Mouse (Mus musculus) intestine, embryonic 16.5 days (tissue): ENCODE measurements around the gene Tceal1. TPM values are rescaled to one million over a fixed set of nuclear protein-coding genes. Genes with fewer than 3 reads are reported as not detected.
"Not testable (repeated sequence)": the region's sequence is repeated elsewhere in the genome, so short reads cannot be mapped to it uniquely, and the experiment has no call there.

Experiments used
- ATAC-seq: fragments of 200-750 bp; cut with Nextera tagmentation; 2 replicates; pipeline ENCODE4 v1.8.0; 2017; ENCODE audit warnings: moderate TSS enrichment, moderate library complexity
- H3K27ac ChIP-seq: fragments of 300-500 bp; sonication (generic); 2 replicates; pipeline ENCODE4 v1.5.1; 2014; ENCODE audit warnings: mild to moderate bottlenecking, low read length
- H3K27me3 ChIP-seq: fragments of 300-500 bp; sonication (generic); replicated peaks from 2 replicates; pipeline ENCODE4 v1.6.1; 2014; ENCODE audit warnings: low read length, control low read depth, mixed read lengths; ENCODE audit not compliant: control insufficient read depth, insufficient read depth
- H3K36me3 ChIP-seq: fragments of 300-500 bp; sonication (generic); 2 replicates; pipeline ENCODE4 v1.6.1; 2014; ENCODE audit warnings: low read length, control low read depth; ENCODE audit not compliant: control insufficient read depth, insufficient read depth
- H3K4me1 ChIP-seq: fragments of 300-500 bp; sonication (generic); 2 replicates; pipeline ENCODE4 v1.6.1; 2014; ENCODE audit warnings: low read length, control low read depth, mixed read lengths; ENCODE audit not compliant: control insufficient read depth, insufficient read depth
- H3K4me2 ChIP-seq: fragments of 300-500 bp; sonication (generic); 2 replicates; pipeline ENCODE4 v1.6.1; 2014; ENCODE audit warnings: low read depth, low read length, control low read depth
- H3K4me3 ChIP-seq: fragments of 300-500 bp; sonication (generic); 2 replicates; pipeline ENCODE4 v1.5.1; 2014; ENCODE audit warnings: mild to moderate bottlenecking, low read length
- H3K9ac ChIP-seq: fragments of 300-500 bp; sonication (generic); 2 replicates; pipeline ENCODE4 v1.6.1; 2014; ENCODE audit warnings: low read depth, low read length
- H3K9me3 ChIP-seq: fragments of 300-500 bp; sonication (generic); 2 replicates; pipeline ENCODE4 v1.6.1; 2016; ENCODE audit warnings: low read length, control low read depth; ENCODE audit not compliant: control insufficient read depth
- WGBS: fragments of 180-500 bp; shearing (Covaris S2); extraction: QIAGEN DNeasy Blood & Tissue Kit; methylation state at CpG from one replicate; pipeline ENCODE4 v1.1.7; 2014; 5-methylcytosine and 5-hydroxymethylcytosine counted together
- polyA plus RNA-seq: library from polyadenylated mRNA; unstranded; fragments of >200 nt; fragmentation: Nextera tagmentation; extraction: Ambion mirVana; gene quantifications from 2 replicates; pipeline ENCODE4 v1.2.1, GENCODE M21; 2015

Tceal1 gene
- polyA plus RNA-seq, 1 experiment from 2014 or later, result 6.5 TPM

DNA sequence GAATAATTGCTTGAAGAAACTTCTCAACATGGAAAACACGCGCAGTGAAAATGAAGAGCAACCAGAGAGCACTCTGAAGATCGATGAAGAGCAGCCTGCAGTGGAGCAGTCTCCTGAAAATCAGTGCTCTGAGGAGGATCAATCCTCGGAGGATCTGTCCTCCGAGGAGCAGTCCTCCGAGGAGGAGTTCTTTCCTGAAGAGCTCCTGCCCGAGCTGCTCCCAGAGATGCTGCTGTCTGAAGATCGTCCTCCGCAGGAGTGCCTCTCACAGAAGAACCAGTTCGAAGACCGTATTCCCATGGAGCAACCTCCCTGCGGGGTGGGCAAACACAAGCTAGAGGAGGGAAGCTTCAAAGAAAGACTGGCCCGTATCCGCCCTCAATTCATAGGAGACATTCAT lies 1.0 kb downstream of the Tceal1 start:
- H3K4me1 ChIP-seq, result no peaks in the 10 kb centered on the region
- peak overlapping the region; percentile 72 for H3K9ac ChIP-seq
- ATAC-seq, result peak; percentile 43; the same call in 1 of the 2 replicates
- 33% methylated on average over 14 of the region's 14 CpGs for WGBS
- peak overlapping the region; percentile 56 for H3K4me3 ChIP-seq
- no peaks in the 10 kb centered on the region for H3K27me3 ChIP-seq
- H3K9me3 ChIP-seq, result no peaks in the 10 kb centered on the region
- H3K36me3 ChIP-seq, result no peaks in the 10 kb centered on the region
- peak overlapping the region; percentile 65 for H3K27ac ChIP-seq
- H3K4me2 ChIP-seq, result peak overlapping the region; percentile 59

DNA sequence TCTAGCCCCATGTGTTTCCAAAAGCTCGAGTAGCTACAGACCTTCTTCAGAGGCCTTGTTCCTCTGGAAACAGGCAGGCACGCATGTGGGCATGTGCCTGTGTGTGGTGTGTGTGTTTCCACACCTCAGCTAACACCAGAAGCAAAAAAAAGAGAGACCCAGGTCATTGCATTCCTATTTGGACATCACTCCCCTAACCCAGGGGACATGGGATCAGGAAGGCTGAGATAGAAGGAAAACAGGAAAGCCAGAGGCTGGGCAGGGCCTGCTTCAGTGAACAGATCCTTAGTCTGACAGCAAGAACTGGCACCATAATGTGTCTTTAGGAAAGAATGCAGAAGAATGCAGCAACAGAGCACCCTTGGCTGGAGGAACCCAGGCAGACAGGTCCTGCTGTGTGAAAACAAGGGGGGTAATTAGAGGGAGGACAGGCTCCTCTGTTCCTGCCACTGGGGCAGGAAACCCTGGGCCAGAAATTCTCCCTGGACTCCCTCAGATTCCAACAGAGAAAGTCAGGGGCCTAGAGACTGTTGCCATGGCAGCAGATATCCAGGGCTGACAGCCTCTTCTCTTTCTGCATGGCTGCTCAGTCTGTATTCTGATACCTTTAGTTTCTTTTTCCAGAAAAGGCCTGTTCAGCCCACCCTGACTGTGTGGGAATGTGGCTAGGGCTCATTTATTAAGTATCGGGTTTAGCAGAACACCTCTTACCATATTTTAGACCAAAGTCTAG lies 7.1 kb downstream of the Tceal1 start:
- H3K4me3 ChIP-seq, H3K9ac ChIP-seq, H3K4me1 ChIP-seq, ATAC-seq, H3K27me3 ChIP-seq, H3K4me2 ChIP-seq, H3K9me3 ChIP-seq, H3K27ac ChIP-seq, H3K36me3 ChIP-seq: not testable (repeated sequence)
- WGBS, result 40% methylated on average over 3 of the region's 3 CpGs

DNA sequence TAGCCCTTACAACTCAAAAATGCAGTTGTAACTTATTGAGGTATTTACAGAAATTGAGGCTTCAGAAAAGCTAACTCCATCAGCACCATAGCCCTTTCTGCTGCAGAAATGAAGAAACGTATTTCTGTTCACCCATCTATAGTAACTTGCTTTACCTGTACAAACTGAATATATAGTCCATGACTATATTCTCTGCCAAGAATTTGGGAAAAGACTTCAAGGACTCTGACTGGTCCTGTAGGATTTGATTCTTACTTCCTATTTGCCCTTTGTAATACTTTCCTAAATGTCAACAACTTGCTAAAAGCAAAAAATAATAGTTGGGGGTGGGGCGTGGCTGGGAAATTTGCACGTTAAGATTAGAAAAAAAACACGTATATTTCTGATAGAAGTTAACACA lies 24.2 kb downstream of the Tceal1 start:
- Histone ChIP-seq H3K9me3 (no peaks in the 10 kb centered on the region), H3K4me1 (no peaks in the 10 kb centered on the region), H3K36me3 (no peaks in the 10 kb centered on the region), H3K4me3 (no peak overlapping the region), H3K27ac (no peak overlapping the region), H3K9ac (no peak overlapping the region), H3K4me2 (no peak overlapping the region), H3K27me3 (no peaks in the 10 kb centered on the region)
- no peak for ATAC-seq
- 80% methylated on average over 4 of the region's 4 CpGs for WGBS

DNA sequence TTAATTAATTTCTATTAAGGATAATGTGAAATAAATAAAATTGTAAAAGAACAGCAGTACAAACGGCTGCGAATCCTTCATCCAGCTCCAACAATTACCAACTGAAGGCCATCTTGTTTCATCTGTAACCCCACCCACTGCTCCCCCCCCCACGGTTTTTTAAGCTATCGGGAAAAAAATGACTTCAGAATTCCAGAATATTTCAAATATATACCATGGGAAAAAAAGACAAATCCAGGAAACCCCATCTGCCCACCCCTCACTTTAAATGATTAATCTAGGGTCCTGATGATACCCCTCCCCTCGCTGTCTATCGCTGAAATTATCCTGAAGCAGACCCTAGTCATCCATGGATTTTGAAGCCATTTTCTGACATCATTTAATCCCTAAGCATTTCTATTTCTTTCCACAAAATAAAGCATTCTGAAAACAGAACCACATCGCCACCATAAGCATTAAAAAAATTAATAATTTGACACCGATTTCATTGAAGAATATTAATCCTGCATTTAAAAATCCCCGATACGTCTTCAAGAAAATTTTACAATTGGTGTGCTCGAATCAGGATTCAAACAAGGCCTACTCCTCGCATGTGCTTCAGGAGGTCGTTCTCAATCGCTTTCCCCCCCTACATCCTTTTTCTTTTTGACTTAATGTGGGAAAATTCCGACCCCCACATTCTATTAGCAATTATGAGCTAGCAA lies 32.5 kb downstream of the Tceal1 start:
- peak overlapping the region; percentile 53 for H3K4me3 ChIP-seq
- H3K4me2 ChIP-seq, result no peak overlapping the region
- 23% methylated on average over 15 of the region's 15 CpGs for WGBS
- no peak overlapping the region; the same call in 1 of the 2 replicates for H3K27ac ChIP-seq
- H3K4me1 ChIP-seq, result peaks cover 3% of the 10 kb centered on the region; the same call in 1 of the 2 replicates
- H3K9me3 ChIP-seq, result no peaks in the 10 kb centered on the region
- no peaks in the 10 kb centered on the region for H3K36me3 ChIP-seq
- peak overlapping the region; percentile 64 for H3K9ac ChIP-seq
- no peaks in the 10 kb centered on the region for H3K27me3 ChIP-seq
- ATAC-seq, result no peak

DNA sequence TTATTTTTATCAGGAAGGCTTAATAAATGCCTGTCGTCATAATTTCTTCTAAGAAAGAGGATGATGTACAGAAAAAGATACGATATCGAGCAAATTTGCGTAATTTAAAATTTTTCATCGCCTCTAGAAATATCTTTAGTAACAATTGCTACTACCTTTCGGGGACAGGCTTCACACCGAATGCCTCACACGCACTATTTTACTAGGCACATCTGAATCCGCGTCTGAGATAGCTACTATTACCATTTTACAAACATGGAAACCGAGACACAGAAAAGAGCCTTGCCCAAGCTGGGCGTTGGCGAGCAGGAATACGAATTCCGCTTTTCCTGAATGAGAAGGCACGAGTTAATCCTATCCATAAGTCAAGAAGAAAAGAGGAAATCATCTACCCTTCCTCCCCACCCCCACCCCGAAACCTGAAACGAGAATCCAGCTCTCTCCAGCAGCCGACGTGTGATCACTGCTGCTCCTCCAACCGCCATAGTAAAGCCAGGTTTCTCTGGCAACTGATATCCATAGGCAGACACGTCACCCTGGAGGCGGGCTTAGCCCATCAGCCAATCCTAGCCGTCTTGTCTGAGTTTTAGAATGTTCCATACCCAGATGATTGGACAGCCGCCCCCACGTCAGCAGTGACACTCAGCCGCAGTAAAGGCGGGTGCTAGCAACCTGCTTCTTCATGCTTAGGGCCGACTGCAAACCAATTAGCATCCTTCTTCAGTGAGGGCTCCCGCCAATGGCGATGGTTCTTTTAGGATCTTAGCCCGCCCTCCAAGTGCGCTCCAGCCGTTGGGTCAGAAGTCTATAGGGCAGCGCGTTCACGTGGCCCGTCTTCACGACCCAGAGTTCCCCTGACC lies 33.2 kb downstream of the Tceal1 start:
- 15% methylated on average over 39 of the region's 39 CpGs for WGBS
- Histone ChIP-seq H3K4me2 (no peak overlapping the region), H3K4me1 (peaks cover 3% of the 10 kb centered on the region; the same call in 1 of the 2 replicates), H3K9me3 (no peaks in the 10 kb centered on the region), H3K27me3 (no peaks in the 10 kb centered on the region), H3K36me3 (no peaks in the 10 kb centered on the region), H3K27ac (peak overlapping the region; percentile 91), H3K9ac (peak overlapping the region; percentile 64), H3K4me3 (peak overlapping the region; percentile 53)
- peak; percentile 96 for ATAC-seq

DNA sequence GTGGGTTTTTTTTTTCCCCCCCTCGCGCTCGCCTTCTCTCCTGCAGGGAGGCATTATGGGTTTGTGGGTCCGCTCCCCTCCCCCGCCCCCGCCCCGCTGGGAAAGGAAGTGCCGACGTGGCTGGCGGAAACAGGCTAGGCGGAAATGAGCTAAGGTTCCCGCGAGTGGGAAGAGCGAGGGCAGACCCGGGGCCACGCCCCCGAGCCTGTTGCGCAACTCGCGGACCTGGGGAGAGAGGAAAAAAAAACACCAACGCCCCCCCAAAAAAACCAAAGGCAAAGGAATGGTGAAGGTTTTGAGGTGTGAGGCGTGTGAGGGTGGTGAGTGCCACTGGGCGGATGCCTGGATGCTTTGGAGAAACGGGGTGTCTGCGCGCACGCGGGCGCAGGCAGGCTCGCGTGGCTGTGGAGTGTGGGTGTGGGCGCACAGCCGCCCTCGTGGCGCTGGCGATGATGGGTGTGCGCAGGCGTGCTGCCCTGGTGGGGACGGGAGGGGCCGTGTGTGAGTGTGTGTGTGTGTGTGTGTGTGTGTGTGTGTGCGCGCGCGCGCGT lies 33.9 kb downstream of the Tceal1 start:
- peak; percentile 80 for ATAC-seq
- 21% methylated on average over 45 of the region's 46 CpGs for WGBS

DNA sequence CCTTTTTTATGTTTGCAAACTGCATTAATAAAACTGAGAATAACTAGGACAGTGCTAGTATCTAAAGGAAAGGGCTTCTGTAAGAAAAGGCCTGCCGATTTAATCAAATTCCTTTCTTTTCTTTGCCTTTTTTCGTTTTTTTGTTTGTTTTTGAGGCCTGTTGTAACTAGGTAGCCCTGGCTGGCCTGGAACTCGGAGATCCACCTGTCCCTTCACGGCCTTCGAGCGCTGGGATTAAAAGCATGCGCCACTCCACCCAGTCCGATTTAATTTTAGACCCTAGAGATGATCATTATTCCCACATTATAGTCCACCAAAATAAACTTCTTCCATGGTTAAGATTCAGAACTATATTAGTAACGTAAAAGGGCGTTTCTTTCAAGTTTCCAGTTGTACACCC lies 34.5 kb downstream of the Tceal1 start:
- Histone ChIP-seq H3K9ac (peak overlapping the region; percentile 69), H3K4me3 (peak overlapping the region; percentile 49), H3K4me1 (peaks cover 3% of the 10 kb centered on the region; the same call in 1 of the 2 replicates), H3K27me3 (no peaks in the 10 kb centered on the region), H3K4me2 (peak overlapping the region; percentile 45), H3K9me3 (no peaks in the 10 kb centered on the region), H3K27ac (peak overlapping the region; percentile 91), H3K36me3 (no peaks in the 10 kb centered on the region)
- 21% methylated on average over 10 of the region's 10 CpGs for WGBS
- ATAC-seq, result no peak

More for the DNA sequence above, 33.9 kb downstream of the Tceal1 start:
- H3K4me1 ChIP-seq, result peaks cover 3% of the 10 kb centered on the region; the same call in 1 of the 2 replicates
- no peaks in the 10 kb centered on the region for H3K36me3 ChIP-seq
- peak overlapping the region; percentile 45 for H3K4me2 ChIP-seq
- H3K27me3 ChIP-seq, result no peaks in the 10 kb centered on the region
- peak overlapping the region; percentile 49 for H3K4me3 ChIP-seq
- peak overlapping the region; percentile 91 for H3K27ac ChIP-seq
- peak overlapping the region; percentile 69 for H3K9ac ChIP-seq
- no peaks in the 10 kb centered on the region for H3K9me3 ChIP-seq

- Histone ChIP-seq H3K36me3 (no peaks in the 10 kb centered on the region), H3K9ac (peak overlapping the region; percentile 69), H3K27me3 (no peaks in the 10 kb centered on the region), H3K4me1 (peaks cover 3% of the 10 kb centered on the region; the same call in 1 of the 2 replicates), H3K9me3 (no peaks in the 10 kb centered on the region), H3K27ac (peak overlapping the region; percentile 91), H3K4me3 (peak overlapping the region; percentile 49), H3K4me2 (peak overlapping the region; percentile 45)
- 26% methylated on average over 5 of the region's 5 CpGs for WGBS
- ATAC-seq, result no peak
Measured at GRCm38 (mm10) chrX:136742661-136743103, 34.9 kb downstream of the Tceal1 start.
